Mouse (Mus musculus) heart, postnatal 4 days (tissue): Measurements from ENCODE around the gene Ybx3. TPM values are rescaled to one million over a fixed set of nuclear protein-coding genes. Genes with fewer than 3 reads are reported as not detected.

Experiments
- DNase-seq: peaks from one replicate; pipeline ENCODE4 v3.0.0; 2021
- total RNA-seq, 2 experiments: library from RNA; stranded (reverse); gene quantifications; 2 replicates each; pipeline ENCODE4 v1.2.3; 2021

Ybx3 gene
- total RNA-seq = 100 to 1,000 TPM; 274 to 277 TPM

DNA sequence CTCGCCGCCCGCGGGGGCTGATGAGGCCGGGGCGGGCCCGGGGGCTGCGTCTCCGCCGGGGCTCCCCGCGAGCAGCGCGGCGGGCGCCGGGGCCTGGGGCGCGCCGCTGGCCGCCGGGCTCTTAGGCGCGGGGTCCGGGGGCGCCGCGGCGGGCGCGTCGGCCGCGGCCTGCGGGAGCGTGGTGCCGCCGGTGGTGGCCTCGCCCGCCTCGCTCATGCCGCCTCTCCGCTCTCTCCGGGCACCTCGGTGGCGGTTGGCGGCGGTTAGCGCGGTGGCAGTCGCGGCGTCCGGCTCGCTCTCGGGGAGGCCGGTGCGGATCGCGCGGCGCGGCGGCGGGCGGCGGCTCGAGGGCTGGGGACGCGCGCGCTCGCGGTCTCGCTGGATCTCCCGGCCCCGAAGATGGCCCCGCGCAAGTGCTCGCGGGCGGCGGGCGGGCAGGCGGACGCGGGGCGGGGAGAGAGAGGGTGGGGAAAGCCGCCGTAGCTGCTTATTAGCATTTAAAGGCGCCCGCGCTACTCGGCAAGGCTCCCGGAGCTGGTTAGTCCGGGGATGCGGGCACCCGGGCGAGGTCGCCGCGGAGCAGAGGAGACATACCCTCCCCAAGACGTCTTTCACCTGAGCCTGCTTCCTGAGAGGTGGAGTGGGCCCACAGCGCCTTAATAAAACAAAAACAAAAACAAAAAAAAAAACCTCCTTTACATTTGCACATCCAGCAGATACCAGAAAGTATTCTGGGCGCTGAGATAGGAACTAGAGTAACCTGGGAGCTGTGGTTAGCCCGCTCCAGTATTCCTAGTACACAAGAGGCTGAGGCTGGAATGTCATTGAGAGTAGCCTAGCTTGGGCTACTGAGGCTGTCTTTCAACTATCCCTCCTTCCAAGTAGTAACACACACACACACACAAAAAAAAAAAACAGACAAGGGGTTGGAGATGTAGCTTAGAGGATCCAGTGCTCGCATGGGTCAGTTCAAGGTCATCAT, at the start of gene Ybx3:
Gene Ybx3, minus strand, starts transcription at position 437 of the 982 bp plus-strand sequence.
- DNase-seq = peak; percentile 88

DNA sequence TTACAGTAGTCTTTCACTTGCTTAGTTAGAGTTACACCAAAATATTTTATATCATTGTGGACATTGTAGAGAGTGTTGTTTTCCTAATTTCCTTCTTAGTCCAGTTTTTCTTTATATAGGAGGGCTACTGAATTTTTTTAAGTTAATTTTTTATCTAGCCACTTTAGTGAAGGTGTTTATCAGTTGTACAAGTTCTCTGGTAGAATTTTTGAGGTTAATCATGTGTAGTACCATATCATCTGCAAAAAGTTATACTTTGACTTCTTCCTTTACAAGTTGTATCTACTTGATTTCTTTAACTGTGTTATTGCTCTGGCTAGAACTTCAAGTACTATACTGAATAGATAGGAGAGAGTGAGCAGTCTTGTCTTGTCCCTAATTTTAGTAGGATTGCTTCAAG, 48.4 kb upstream of the Ybx3 start:
- DNase-seq = no peak

DNA sequence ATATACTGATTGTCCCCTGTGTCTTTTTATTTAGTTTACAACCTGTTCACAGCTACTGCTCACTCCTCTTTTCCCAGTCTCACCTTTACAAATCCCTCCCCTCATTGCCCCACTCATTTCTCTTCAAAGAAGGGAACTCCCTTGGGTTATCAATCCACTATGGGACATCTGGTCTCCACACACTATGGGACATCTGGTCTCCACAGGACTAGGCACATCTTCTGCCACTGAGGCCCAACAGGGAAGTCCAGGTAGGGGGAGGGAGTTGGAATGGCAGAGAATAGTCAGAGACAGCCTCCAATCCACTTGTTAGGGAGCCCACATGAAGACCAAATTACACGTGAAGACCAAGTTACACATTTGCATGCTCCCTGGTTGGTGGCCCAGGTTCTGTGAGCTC, 45.8 kb upstream of the Ybx3 start:
- DNase-seq = no peak

DNA sequence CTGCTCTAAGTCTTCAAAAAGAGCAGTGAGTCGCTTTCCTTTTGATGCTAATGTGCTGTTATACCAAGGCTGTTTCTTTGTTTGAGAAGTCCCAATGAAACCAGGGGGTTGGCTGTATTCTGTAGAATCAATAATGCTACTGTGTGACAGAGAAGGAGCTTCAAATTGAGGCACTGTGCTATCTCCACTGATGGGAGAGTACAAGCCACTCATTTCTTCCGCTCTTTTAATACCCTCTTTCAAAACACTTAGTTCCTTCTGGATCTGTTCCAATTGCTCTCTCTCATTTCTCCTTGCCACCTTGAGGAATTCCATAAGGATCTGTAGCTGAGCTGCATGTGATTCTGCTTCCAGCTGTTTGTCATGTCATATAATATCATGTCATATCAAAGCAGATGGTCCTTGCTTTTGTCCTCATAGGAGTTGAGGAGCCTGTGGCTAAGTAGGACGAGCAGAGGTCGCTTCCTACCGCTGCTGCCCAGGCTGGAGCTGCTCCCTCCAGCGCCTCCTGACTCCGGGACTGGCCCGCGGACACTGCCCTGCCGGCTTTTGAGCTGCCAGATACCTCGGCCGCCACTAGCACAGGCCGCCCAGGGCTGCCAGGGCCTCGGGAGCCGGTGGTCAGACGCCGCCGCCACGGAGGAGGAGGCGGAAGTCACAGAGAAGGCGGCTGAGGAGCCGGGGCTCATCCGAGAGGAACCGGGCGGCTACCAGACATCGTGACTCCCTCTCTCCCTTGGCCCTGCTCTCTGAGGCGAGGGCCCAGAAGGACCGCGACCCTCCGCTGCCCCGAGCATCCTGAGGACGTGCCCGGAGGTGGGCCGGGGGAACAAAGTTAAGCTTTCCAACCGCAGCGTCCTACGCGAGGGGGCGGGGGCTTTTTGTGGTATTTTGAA, 45.1 kb upstream of the Ybx3 start:
- peak; percentile 21 for DNase-seq

DNA sequence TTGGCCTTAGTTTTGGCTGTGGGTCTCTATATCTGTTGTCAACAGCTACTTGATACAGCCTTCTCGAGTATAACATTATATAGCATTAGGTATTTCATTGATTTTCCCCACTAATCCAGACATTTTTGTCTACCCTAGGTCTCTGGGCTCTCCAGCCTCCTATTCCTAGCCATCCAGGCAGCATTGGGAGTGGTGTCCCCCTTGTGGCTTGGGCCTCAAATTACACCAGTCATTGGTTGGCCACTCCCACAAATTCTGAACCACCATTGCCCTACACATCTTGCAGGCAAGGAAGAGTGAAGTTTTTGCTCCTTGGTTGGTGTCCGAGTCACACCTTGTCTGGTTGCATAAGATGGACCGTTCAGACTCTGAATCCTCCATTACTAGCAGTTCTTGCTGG, 33.3 kb upstream of the Ybx3 start:
- DNase-seq = peak; percentile 56

DNA sequence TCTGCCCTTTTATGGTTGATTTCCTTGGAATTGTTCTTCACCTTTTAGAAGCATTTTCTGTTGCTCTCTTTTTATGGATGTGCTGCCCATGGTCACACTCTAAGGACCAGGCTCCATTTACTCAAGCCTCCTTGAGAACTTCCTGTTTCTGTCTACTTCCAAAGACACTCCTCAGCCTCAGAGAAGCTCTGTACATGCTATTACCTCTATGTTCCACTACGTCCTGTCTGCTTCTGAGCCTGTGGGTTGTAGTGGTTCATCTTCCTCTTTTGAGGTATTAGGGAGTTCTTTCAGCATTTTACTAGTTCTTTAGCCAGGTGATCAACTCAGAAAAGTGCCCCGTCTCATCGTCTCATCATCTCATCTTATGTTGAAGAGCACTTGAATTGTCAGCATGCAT, 31.3 kb upstream of the Ybx3 start:
- DNase-seq = no peak

DNA sequence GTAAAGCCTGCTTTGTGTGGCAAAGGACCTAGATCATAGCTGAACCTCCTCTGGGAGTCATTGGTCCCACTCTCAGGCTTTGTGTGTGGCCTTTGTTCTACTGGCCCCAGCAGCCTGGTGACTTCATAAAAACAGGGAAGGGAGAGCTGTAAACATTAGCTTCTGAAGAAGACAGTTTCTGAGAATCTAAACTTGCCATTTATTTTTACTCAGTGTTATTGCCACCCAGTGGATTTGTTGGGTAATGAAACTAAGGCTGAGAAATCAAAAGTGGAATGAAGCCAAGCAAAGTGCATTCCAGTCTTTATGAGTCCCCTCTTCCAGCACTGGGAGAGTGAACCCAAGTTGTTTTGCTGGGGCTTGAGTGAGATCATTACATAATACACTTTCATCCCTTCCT, 30.5 kb upstream of the Ybx3 start:
- peak; percentile 43 for DNase-seq

DNA sequence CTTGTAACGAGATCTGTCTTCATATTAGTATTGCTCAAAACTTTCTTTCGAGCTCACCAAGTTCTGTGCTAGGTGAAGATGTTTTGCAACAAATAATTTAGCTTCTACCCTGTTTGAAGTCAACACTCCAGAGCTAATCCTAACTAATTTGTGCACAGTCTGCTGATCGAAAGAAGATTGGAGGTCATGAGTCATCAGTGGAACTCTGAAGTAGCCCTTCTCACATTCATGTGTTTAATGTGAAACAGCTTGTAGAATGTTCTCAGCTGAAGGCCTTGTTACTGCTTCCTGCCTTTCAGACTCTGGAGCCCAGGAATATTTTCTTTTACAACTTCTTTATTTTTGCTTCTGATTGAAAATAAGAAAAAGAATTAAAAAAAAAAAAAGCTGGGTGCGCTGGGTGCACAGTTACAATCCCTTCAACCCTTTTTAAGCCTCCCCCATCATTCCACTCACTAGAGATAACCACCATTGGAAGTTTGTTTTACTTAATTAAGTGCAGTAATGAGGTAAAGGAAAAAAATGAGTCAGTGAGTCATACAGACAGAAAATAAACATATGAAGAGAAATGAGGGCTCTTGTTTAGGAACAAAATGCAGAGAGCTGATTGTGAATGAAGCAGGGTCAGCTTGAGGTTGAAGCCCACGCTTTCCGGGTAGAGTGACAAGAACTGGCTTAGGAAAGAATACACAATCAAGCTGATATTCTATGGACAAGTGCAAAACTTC, 23.0 kb upstream of the Ybx3 start:
- no peak for DNase-seq

DNA sequence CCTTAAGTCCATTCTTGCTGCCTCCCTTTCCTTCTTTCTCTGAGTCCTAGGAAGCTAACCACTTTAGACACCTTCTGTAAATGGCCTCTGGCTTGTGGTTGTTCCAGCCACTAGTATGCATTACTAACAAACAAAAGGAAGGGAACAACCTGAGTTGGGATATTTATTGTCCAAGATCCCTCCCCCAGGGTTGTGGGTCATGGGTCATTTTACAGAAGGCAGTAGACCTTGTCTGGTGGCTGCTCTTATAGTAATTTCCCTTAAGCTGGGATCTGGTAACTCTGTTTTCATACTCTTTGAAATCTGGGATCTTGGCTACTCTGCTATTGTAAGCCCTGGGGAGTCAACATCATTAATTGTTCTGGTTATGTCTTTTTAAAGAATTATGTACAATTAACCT, 18.7 kb upstream of the Ybx3 start:
- DNase-seq = no peak

DNA sequence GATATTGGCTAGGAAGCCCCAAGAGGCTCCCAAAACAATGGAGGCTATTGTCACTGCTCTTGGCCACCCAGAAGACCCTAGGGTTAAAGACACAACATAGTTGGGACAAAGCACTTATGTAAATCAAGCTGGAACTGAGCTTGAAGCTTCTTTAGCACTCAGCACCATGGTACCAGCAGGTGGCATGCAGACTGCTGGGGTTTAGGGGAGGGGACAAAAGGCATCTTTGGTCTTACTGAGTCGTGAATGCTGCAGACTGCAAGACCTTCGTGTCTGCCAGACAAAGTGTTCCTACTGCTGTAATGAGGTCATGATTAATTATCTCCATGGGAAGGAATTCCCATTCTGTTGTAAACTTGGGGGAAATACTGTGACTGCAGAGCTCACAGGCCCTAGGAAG, 17.6 kb upstream of the Ybx3 start:
- no peak for DNase-seq

DNA sequence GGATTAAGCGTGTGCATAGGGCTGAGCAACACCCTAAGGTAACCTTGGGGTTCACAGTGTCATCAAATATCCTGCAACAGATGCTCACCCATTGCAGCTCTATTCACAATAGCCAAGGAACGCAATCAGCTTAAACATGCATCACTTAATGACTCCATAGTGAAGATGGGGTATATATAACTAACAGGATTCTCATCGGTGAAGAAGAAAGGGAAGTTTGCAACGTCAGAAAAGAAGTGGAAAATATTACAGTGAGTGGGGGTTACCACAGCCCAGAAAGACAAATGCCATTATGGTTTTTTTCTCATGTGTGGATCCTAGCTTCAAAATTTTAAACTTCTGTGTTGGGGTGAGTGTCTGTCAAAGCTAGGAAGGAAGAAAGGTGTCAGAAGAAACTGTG, 16.9 kb upstream of the Ybx3 start:
- no peak for DNase-seq

DNA sequence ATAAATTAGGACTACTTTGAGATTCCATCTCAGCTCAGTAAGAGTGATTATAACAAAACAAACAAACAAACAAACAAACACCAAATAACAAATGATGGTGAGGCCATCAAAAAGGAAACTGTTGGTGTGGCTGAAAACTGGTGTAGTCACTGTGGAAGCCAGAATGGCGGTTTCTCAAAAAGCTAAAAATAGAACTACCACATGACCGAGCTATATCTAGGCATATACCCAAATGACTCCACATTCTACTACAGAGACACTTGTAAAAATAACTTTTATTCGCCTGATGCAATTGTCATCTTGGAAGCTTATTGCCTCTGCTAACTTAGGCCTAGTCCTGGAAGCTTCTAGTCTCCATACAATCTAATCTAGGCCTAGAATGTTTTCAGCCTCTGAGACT, 16.0 kb upstream of the Ybx3 start:
- no peak for DNase-seq

DNA sequence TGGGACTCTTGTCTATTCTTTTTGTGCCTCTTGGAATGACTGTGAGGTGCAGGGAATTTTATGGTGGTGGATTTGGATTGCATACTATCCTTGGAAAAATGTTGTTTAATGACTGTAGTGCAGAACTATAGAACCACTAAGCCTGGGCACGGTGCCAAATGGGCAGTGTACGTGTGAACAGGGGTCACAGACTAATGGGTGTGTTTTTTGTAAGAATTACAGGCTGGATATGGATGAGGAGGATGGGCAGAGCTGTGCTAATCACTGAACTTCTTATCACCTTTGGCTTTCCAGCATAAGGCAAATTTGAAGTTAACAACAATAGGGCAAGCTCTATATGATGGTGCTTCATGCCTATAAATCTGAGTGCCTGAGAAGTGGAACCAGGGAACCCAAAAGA, 14.8 kb upstream of the Ybx3 start:
- DNase-seq = peak; percentile 18

DNA sequence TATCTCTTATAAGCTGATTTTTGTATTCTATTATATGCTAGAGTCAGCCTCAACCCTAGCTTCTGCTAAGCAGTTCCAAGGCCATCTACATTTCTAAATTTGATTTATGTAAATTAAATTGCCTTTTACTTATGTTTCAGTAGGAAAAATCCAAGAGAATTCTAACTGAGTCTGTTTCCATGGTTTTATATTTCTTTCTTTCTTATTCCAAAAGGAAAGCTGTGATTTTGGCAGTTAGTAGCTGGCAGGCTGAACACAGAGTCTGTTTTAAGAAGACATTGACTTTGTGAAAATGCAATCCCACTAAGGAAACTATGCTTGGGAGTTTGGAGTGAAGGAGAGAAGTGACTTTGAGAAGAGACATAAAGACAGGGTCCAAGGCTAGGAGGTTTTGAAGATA, 14.3 kb upstream of the Ybx3 start:
- DNase-seq = no peak

DNA sequence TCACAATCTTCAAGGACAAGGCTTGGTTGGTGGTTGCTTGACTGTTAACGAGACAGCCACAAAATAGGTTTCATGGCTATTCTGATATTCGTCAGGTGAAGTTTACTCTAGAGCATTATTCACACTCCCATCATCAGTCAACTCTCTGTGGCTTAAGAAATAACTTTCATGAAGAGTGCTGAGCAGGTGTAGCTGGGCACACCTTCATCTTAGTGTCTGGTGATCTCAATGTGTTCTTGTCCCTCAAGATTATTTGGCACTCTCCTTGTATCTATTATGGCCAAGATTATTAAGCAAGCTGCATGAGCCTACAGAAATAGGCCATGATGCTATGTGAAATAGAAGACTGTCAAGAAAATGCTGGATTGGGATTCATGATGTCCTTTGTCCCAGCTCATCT, 13.0 kb upstream of the Ybx3 start:
- no peak for DNase-seq

DNA sequence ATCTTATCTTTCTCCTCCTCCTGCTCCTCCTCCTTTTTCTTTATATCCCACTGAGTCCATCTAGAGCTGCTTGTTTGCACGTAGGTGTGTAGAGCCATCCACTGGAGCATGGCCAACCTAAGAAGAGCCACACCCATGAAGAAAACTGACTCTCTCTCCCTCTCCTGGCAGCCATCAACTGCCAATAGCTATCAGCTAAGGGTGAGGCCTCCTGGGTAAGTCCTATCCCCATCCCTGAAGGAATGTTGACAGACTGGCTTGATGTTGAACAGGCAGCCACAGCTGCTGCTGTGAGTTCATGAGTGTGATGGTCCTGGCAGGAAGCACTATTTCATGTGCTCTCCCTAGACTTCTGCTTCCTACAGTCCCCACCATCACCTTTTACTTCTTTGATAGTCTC, 8.4 kb upstream of the Ybx3 start:
- DNase-seq = no peak

DNA sequence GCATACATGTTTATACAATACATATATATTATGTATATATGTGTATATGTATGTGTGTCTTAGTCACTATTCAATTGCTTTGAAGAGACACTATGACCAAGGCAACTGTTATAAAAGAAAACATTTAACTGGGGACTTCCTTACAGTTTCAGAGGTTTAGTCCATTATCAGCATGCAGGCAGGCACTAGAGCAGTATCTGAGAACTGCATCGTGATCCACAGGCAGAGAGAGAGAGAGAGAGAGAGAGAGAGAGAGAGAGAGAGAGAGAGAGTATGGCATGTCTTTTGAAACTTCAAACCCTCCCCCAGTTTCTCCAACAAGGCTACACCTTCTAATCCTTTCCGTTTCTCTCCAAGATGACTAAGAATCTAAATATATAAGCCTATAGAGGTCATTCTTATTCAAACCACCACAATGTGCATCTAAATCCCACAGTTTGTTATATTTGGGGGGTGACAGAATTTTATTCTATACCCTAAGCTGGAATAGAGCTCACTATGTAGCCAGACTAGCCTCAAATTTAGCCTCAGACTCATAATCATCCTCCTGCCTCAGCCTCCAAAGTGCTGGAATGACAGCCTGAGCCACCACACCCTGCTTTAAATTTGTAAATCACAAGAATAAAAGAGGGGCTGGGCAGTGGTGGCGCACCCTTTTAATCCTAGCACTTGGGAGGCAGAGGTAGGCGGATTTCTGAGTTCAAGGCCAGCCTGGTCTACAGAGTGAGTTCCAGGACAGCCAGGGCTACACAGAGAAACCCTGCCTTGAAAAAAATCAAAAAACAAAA, 5.8 kb upstream of the Ybx3 start:
- DNase-seq = no peak

DNA sequence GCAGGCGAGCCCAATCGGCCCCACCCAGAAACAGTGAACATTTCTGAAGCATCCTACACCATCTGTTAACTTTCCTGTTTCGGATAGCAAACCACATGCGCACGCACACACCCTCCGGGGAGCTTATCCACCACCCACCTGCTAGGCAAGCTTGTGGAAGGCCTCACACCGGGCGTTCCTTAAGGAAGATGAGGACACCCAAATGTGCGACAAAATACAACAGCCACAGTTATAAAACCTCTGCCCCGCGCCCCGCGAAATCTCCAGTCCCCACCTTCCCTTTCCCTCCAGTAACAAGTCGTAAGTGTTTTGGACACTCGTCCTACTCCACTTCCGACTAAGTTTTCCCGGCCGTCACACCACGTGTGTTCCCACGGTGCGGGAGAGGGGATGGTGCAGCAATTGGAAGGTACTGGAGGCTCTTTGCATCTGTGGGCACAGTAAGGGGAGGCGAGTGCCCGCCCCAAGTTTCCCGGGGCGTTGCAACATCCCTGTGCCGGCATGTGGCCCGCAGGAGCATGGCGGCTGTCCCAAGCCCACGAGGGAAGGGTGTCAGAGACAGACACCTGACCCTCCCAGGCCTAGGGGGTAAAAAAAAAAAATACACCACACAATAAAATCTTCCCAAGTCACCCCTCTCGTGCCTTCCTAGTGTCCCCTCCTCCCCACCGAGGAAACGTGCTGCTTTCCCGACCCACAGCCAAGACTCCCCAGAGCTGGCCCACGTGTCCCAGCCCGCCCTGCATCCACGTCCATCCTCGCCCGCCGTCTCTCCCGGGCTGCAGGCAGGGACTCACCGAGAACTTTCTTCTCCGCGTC, 846 bp downstream of the Ybx3 start:
- DNase-seq = peak; percentile 53

DNA sequence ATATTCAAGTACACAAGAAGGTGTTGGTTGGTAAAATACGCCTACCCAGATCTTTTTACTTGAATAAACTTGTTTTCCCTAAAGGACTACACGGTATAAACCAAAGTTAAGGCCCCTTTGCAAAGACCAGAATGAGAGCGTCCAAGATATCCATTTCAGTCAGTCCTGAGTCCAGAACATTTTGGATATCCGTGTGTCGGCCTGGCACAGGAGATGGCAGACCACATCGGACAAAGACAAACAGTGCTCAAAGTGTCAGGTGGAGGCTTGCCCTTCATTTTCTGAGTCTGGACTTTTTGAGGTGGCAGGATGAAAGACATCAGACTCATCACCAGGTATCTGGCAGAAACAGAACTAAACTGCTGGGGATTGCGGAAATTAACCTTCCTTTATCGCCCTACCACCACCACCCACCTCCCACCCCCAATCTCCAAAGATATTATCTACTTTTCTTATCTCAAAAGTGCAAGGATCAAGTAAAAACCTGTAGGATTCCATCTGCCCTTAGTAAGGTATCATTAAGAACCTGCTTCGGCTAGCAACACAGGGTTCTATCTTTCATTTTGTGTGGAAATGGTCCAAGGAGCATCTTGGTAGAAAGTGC, 1.8 kb downstream of the Ybx3 start:
- no peak for DNase-seq

DNA sequence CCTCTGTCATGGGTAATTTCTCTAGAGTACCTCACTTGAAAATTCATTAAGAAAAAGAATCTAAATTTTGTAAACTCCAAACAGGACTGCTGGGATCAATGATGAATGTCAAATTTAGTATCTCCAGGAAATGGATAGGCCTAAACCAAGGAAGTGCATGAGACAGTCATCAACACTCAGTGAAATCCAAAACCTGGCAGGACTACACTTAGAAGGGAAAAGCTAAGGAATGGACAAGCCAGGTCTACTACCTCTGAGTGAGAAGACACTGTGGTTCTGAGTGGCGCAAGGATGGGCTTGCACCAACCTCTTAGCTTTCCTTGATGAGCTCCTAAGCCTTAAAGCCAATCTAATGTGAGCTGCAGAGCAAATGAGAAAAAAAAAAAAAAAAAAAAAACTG, 2.8 kb downstream of the Ybx3 start:
- DNase-seq = no peak
